Mouse (Mus musculus) cerebellum, adult 9-11 months (tissue): ENCODE data around the gene Ift172.

ENCODE experiments used
- DNase-seq: peaks from one replicate; pipeline ENCODE4 v3.0.0; 2022

Gene Ift172

DNA sequence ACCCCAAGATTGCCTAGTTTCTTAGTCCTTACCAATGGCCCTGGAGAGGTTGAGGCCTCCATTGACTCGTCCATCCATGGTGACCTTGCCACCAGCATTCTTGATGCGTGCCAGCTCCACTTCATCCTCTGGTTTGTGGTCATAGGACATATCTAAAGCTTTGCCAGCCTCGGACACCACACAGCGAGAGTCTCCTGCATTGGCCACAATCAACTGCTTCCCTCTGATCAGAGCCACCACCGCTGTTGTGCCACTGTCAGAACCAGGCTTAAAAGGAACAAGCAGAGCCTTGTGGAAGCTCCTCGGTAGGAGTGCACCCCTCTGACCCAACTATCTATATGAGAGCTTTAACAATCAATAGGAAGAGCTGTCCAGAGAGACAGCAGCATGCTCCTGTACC, 86.5 kb downstream of the Ift172 start:
- DNase-seq, result no peak

DNA sequence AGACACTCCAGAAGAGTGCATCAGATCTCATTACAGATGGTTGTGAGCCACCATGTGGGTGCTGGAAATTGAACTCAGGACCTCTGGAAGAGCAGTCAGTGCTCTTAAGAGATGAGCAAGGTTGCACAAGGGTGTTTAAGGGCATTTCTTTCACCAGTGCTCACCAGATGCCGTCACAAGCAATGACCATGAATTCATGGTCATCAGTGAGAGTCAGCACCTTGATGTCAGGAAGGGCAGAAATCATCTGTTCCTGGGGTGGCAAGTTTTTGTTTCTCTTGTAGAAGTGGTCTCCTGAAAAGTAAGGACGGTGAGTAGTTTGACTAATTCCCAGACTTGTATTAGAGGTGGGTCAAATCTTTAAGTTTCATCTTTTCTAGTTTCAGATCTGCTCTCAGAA, 87.0 kb downstream of the Ift172 start:
- no peak for DNase-seq
